Comparison of ENCODE assay signal across 19 mouse cellular contexts in the genomic region with DNA sequence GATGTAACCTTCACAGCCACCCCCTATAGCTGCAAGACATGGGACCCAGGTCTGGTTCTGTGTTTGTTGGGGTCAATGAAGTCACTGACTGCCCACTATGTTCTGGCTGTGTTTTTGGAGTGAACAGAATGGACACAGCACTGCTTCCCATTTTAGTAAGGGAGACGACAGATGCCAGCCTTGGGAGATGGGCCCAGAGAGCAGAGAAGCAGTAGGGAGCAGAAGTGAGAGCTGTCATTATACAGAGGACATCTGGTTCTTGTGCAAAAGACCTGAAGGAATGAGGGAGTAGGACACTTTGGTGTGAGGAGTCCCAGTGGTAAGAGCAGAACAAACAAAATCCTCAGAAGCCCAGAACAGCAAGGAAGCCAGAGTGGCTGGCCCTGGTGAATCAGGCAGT.
"Had no signal": no experiment of that assay in that cellular context is flagged by ENCODE, and none has a peak within 500 bp of the region (broad histone marks: within the 10 kb centered on the region; RNA-seq: fewer than 3 reads in every experiment).

No protein-coding gene starts in this region.

- DNase-seq: lung, adult 18-20 months; lung, embryonic 14.5 days; lung, postnatal 14 days; lung, postnatal 4 days; midbrain, embryonic 14.5 days; retina, postnatal 1 day; right cerebral cortex, adult 18-20 months; right cerebral cortex, postnatal 25 days; right cerebral cortex, postnatal 4 days; spleen, adult 18-20 months; thymus, adult 18-20 months; thymus, postnatal 14 days; thymus, postnatal 36 days had no signal

- H3K27ac ChIP-seq: midbrain, embryonic 10.5 days; midbrain, embryonic 12.5 days; neural tube, embryonic 13.5 days; neural tube, embryonic 15.5 days had no signal

- H3K4me3 ChIP-seq: midbrain, embryonic 10.5 days; midbrain, embryonic 12.5 days; myocyte; neural tube, embryonic 13.5 days; neural tube, embryonic 15.5 days had no signal

- ATAC-seq: midbrain, embryonic 16.5 days had no signal

- H3K9me3 ChIP-seq: midbrain, embryonic 10.5 days; midbrain, embryonic 12.5 days; neural tube, embryonic 13.5 days; neural tube, embryonic 15.5 days had no signal

- H3K27me3 ChIP-seq: midbrain, embryonic 12.5 days; neural tube, embryonic 13.5 days; neural tube, embryonic 15.5 days had no signal

- H3K4me2 ChIP-seq: lung, embryonic 14.5 days; midbrain, embryonic 12.5 days; neural tube, embryonic 13.5 days; neural tube, embryonic 15.5 days had no signal

- H3K9ac ChIP-seq: lung, embryonic 14.5 days; midbrain, embryonic 12.5 days; neural tube, embryonic 13.5 days; neural tube, embryonic 15.5 days had no signal
